ENCODE assay signal across 8 mouse cellular contexts in genomic region chr17:65884061-65884669, GRCm38 (mm10). TPM values are rescaled to one million over a fixed set of nuclear protein-coding genes. Genes with fewer than 3 reads are reported as not detected.
DNase-seq lines count a peak whose midpoint lies in the region; ATAC-seq and TF ChIP-seq lines count a peak whose summit lies in the region.

No protein-coding gene starts in this region.

- H3K4me3 ChIP-seq in C2C12 (ENCODE audit: insufficient read depth, poor library complexity, severe bottlenecking), result peak overlapping the region; percentile 75
- peak overlapping the region; percentile 89 for H3K4me3 ChIP-seq in heart, embryonic 15.5 days
- peak overlapping the region; percentile 98 for H3K4me3 ChIP-seq in midbrain, embryonic 13.5 days (replicated peaks)
- peak overlapping the region; percentile 93 for H3K4me3 ChIP-seq in testis, adult 2 months (ENCODE audit: control insufficient read depth, low read depth, low read length)

- H3K4me2 ChIP-seq in heart, embryonic 15.5 days, result peak overlapping the region; percentile 93
- peak overlapping the region; percentile 96 for H3K4me2 ChIP-seq in midbrain, embryonic 13.5 days (replicated peaks)

- no peak for TF ChIP-seq CTCF in C2C12 (IDR thresholded peaks at IDR 0.05; ENCODE audit: control insufficient read depth, insufficient read depth, insufficient read length)
- TF ChIP-seq CTCF in testis, adult 2 months (IDR thresholded peaks at IDR 0.05; ENCODE audit: control insufficient read depth, insufficient read depth, insufficient replicate concordance, low read depth, low read length), result no peak

- ATAC-seq in frontal cortex, adult (ENCODE audit: low TSS enrichment), result no peak
- peak; percentile 12 for ATAC-seq in heart, embryonic 15.5 days (replicated peaks; ENCODE audit: insufficient number of reproducible peaks, insufficient read depth, low FRiP score, low read depth)
- ATAC-seq in midbrain, embryonic 13.5 days, result peak; percentile 52; the same call in 1 of the 2 replicates

- no peaks in the 10 kb centered on the region for H3K36me3 ChIP-seq in C2C12 (ENCODE audit: control insufficient read depth, insufficient read depth)
- no peaks in the 10 kb centered on the region for H3K36me3 ChIP-seq in heart, embryonic 15.5 days
- H3K36me3 ChIP-seq in midbrain, embryonic 13.5 days, result no peaks in the 10 kb centered on the region
- H3K36me3 ChIP-seq in testis, adult 2 months (ENCODE audit: control insufficient read depth, insufficient read depth, low read length), result no peaks in the 10 kb centered on the region

- TF ChIP-seq POLR2A in testis, adult 2 months (IDR thresholded peaks at IDR 0.05; ENCODE audit: control insufficient read depth, low read depth, low read length), result no peak

- intact Hi-C loops in left cerebral cortex, postnatal 25 days (cut with DNase I), result no loop called here

- peak overlapping the region; percentile 82 for H3K9ac ChIP-seq in heart, embryonic 15.5 days
- H3K9ac ChIP-seq in midbrain, embryonic 13.5 days (replicated peaks), result peak overlapping the region; percentile 94

- peaks cover 31% of the 10 kb centered on the region for H3K4me1 ChIP-seq in heart, embryonic 15.5 days (replicated peaks)
- H3K4me1 ChIP-seq in midbrain, embryonic 13.5 days (replicated peaks), result peaks cover 36% of the 10 kb centered on the region
- peaks cover 12% of the 10 kb centered on the region for H3K4me1 ChIP-seq in testis, adult 2 months (ENCODE audit: control insufficient read depth, insufficient read depth, low read length)

- H3K9me3 ChIP-seq in heart, embryonic 15.5 days (replicated peaks), result no peaks in the 10 kb centered on the region
- H3K9me3 ChIP-seq in midbrain, embryonic 13.5 days, result no peaks in the 10 kb centered on the region

- peaks cover 30% of the 10 kb centered on the region for H3K79me3 ChIP-seq in C2C12 (ENCODE audit: low read depth)

- H3K27ac ChIP-seq in heart, embryonic 15.5 days, result peak overlapping the region; percentile 98
- H3K27ac ChIP-seq in midbrain, embryonic 13.5 days, result peak overlapping the region; percentile 92
- H3K27ac ChIP-seq in testis, adult 2 months (ENCODE audit: control insufficient read depth, insufficient read depth, low read depth, low read length), result peak overlapping the region; percentile 68

- no peaks in the 10 kb centered on the region for H3K27me3 ChIP-seq in C2C12 (ENCODE audit: control insufficient read depth, insufficient read depth, insufficient read length)
- no peaks in the 10 kb centered on the region for H3K27me3 ChIP-seq in heart, embryonic 15.5 days
- H3K27me3 ChIP-seq in midbrain, embryonic 13.5 days, result no peaks in the 10 kb centered on the region
- no peaks in the 10 kb centered on the region for H3K27me3 ChIP-seq in testis, adult 2 months (ENCODE audit: control insufficient read depth, insufficient read depth, low read length)

- H3ac ChIP-seq in C2C12 (ENCODE audit: control insufficient read depth, insufficient read length, low read depth), result peak overlapping the region; percentile 89

- peak; percentile 57 to 64 for DNase-seq in frontal cortex, postnatal 10 days (ENCODE audit: low spot score in 2 of 2)
- DNase-seq in embryo, embryonic 11 days, result peak; percentile 44
- DNase-seq in left cerebral cortex, postnatal 25 days (ENCODE audit: low spot score in 2 of 2), result peak; percentile 30 to 47

- peaks cover 54% of the 10 kb centered on the region for H3K79me2 ChIP-seq in C2C12 (ENCODE audit: control insufficient read depth, insufficient read depth)

- under 1% methylated on average over 52 of the region's 56 CpGs for WGBS in heart, embryonic 15.5 days
- WGBS in midbrain, embryonic 13.5 days, result under 1% methylated on average over 54 of the region's 56 CpGs

TF ChIP-seq in C2C12, 6 proteins besides CTCF, POLR2A, EP300 and RAD21:
- TF ChIP-seq CEBPB (IDR thresholded peaks at IDR 0.05; ENCODE audit: low read depth), result no peak
TF ChIP-seq in C2C12: peak in this region for 0.

RNA-seq across cellular contexts. Expression of gene Ralbp1, which starts 1.4 kb away (rescaled TPM):
- 21.9 TPM for polyA plus RNA-seq in C2C12 (2012; fragmentation: generic; extraction: Trizol)
- polyA plus RNA-seq in heart, embryonic 15.5 days (2015; fragmentation: Nextera tagmentation; extraction: Ambion mirVana), result 51.1 and 60.7 TPM in 2 replicates
- total RNA-seq in left cerebral cortex, postnatal 25 days (2021), result 10 to 100 TPM; 53.1 to 57.8 TPM
- polyA plus RNA-seq in midbrain, embryonic 13.5 days (2015; fragmentation: Nextera tagmentation; extraction: Ambion mirVana), result 49.8 TPM in 2 replicates
- 12.8 and 13.2 TPM in 2 replicates for polyA plus RNA-seq in testis, adult 2 months (2012; rRNA removed)
